Mouse (Mus musculus): Measurements from ENCODE around the gene B9d1.

The B9d1 gene

GRCm38 (mm10) chr11:61504713-61505257 lies at the start of gene B9d1:
B9d1 (plus strand) TSS chr11:61505144.
- DNase-seq (ENCODE audit: low spot score) = peak; percentile 98

- no peak for DNase-seq (ENCODE audit: low spot score)
Measured at GRCm38 (mm10) chr11:61464071-61464470, 40.9 kb upstream of the B9d1 start.

DNA sequence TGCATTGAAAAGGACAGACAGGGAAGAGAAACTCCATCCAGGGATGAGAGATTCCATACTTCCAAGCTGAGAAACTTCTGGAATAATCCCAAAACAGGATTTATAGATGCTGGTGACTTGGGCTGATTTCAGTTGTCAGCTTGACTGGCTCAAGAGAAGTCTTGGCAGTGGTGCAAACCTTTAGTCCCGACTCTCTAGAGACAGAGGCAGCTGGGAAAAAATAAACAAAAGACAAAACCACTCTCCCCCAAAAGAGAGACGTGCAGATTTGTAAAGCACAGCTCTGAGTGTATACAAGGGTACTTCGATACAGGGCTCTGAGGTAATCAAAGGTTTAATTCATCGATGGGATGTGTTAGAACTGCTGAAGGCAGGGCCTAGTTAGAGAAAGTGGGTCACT lies 39.5 kb upstream of the B9d1 start:
- no peak for DNase-seq (ENCODE audit: low spot score)

GRCm38 (mm10) chr11:61468534-61468933 lies 36.4 kb upstream of the B9d1 start:
- DNase-seq (ENCODE audit: low spot score) = no peak

DNA sequence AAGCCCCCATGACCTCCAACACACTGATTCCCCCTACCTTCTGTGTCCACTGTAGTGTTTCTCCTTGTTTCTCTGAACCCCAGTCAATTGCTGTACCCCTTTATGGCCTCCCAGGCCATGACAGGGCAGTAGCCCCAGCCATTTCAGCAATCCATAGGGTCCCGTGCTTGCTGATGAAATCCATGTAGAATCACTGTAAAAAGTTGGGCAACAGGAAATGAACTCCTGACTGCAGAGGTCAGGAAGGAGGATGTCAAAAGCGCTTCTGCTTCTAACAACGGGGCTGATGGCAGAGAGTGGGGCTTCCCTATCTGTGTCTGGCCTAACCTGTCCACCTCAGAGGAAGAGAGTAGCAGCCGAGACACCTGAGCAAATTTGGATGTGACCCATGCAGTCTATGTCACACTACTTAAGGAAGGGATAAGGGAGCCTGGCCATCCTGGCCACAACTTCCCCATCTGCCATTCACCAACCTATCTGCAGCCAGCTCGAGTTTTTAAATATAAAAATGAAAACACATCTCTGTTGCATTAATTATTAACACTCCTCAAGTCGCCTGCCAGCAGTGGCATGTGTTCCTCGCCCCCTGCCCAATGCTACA lies 35.5 kb upstream of the B9d1 start:
- no peak for DNase-seq (ENCODE audit: low spot score)

DNA sequence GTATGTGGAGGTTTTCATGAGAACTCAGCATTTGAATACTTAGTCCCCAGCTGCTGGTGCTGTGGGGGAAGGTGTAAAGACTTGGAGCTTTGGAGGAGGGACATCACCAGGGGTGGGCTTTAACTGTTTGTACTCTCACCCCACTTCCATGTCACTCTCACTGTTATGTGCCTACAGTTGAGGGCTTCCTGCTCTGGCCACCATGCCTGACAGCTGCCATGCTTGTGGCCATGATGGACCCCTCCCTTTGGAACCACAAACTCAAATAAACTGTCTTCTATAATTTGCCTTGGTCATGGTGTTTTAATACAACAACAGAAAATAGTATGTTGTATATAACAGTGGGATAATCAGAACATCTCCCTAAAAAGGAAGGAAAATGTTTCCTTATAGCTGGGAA lies 34.1 kb upstream of the B9d1 start:
- no peak for DNase-seq (ENCODE audit: low spot score)

GRCm38 (mm10) chr11:61473630-61474029 lies 31.3 kb upstream of the B9d1 start:
- no peak for DNase-seq (ENCODE audit: low spot score)

DNA sequence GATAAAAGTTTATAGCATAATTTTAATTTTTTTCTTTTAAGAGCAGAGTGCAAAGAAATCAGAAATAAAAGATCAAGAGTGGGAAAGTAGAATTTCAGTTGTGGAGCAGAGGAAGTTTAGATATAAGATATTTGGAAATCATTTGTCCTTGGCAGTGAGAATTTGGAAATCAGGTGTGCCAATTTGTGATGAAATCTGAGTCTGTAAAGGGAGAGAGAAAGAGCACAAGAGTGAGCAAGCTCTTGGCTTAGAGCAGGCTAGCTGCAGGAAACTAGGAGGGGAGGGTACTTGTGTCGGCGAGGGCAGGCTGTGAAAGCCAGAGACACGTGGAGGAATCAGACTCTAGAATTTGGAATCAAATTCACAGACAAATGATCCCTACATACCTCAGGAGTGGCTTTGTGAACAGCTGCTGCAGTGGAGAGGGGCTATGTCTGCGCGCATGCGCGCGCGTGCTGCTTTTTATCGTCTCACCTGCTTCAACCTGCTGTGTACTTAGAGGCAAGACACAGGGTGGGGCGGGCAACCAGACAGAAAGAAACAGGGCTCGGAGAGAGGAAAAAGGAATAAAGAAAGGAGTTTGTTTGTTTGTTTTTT lies 28.1 kb upstream of the B9d1 start:
- DNase-seq (ENCODE audit: low spot score) = no peak

DNA sequence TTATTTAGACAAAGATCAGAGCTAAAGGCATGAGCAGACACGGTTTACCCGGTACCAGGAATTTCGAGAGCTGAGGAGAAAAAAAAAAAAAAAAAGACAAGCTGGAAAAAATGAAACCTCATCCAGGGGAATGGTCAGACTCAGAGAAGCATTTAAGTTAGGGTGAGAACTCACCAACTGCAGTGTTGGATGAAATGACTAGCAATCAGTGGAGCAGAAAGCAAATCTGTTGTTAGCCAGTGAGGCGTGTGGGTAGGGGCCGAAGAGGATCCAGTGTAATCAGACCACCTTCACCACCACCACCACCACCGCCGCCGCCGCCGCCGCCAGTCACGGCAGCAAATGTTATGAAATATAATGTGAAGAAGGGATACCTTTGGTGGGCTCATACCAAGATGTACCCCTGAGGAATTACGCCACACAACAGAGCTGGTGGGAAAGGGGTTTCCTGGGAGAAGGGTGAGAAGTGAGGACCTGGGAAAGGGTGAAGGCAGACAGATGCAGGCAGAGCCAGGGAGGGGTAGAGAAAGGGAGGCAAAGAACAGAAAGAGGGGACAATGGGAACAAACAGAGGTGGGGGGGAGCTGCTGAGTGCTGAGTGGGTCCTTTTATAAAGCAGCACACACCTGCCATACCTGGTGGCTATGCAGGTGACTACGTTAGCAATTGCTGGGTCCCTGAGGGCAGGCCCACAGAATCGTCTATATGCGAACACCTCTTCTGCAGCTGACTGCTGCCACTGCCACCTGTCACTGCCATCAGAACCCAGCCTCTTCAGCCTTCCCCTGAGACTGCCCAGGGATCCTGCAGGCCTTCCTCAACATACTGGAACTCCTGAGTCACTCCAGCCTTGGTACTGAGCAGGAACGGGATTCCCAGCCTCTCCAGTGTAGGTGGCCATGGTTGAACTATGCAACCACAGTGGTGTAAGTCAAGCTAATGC lies 27.1 kb upstream of the B9d1 start:
- DNase-seq (ENCODE audit: low spot score) = no peak

GRCm38 (mm10) chr11:61478788-61479187 lies 26.2 kb upstream of the B9d1 start:
- no peak for DNase-seq (ENCODE audit: low spot score)

DNA sequence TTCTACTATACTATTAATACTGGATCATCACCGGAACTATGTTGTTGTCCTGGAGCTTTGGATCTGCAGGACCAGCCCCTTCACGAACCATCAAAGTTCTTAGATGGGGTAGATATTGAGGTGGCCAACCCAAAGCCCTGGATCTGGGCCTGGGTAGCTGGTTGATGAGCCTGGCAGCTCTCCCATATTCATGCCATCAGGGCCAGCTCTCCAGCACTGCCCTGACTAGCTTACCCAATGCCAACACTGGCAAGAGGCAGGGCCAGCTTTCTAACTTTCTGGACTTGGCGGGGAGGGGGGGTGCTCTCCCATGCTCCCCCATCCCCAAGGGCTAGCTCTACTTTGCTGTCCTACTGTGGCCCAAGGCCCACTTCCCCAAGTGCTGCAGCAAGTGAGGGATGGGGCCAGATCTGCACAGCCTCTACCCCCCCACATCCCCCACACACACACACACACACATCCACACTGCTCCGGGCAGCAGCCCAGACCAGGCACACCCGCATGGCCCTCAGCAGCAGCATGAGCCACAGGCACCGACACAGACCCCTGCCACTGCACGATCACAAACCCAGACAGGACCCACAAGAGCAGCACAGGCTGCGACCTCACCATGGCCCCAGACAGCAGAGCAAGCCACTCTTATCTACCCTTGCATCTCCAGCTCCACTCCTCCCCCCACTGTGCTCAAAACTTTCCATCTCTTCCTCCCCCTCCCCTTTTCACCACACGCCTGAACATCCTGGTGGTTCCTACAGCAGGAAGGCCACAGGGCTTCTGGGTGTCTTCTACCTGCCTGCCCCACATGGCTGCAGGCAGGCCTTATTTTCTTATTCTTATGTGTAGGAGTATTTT lies 23.5 kb upstream of the B9d1 start:
- DNase-seq (ENCODE audit: low spot score) = no peak

DNA sequence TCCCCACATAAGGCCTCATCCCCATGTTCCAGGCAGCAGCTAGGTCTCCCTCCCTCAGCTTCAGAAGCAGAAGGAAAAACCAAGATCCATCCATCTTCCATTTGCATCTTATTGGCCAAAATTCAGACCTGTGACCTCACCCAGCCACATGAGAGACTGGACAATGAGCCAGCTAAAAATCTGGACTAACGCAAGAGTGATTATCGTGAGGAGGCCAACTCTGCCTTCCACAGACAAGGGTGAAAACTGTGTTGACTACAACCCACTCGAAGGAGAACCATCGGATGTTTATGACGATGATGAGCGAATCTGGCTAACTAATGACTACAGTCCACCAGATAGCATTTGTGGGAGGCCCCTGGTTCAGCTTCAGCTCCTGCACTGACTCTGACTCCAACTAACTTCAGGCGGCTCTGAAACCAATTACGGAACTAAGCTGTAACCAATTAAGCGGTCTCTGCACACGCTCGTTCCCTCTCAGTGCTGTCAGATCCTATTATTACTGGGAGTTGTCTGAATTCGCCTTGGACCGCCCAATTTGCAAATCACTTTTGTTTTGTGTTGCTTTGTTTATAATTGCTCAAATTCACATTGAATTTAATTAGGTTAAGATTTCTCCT lies 21.6 kb upstream of the B9d1 start:
- no peak for DNase-seq (ENCODE audit: low spot score)

DNA sequence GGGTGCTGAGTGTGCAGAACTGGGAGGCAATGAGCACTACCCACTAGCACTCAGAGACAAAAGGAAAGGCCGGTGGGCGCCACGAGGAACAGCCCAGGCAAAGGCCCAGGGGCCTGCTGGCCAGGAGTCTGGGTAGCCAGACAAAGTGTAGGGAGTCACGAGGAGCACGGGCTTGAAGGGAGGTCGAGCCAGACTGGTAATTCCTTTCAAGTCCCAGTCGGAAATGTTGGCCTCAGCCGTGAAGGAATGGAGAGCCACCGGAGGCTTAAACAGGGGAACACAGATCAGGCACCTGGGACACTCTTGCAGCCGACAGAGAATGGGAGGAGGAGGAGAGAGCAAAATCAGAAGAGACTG lies 20.7 kb upstream of the B9d1 start:
- no peak for DNase-seq (ENCODE audit: low spot score)

DNA sequence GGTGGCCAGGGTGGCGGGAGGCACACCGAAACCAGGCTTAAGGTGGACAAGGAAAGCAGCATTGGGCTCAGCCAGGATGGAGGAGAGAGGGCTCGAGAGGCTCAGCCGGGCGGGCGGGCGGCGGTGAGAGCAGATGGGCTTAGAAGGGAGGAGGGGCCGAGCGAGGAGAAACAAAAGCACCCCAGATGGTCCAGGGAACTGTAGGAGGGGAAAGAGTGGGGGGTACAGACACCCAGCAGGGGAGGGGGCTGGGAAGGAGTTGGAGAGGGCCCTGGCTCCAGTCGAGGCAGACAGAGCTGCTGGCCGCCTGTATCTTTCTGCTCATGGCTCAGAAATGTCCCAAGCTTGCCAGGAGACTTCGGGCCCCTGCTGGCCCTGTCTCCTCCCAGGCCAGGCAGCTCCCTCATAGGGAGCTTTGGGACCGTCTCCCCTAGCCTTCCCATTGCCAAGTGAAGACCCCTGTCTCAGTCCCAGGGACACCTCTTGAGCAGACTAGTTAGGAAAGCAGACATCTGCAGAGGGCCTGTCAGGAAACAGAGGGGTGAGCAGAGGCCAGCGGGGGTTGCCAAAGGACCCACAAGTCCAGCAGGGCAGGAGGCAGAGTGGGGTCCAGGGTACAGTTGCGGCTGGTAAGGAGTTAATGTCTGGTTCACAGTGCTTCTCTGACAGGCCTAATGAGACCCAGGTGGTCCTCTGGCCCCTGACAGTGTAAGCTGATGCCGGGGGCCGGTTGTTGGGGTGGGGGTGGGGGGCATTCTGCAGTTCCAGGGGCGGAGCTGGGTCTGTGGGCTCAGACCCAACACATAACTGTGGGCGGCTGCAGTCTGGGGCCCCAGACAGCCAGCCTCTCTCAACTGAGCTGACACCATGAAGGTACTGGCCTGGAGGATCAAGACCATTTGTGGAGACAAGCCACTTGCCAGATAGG lies 20.1 kb upstream of the B9d1 start, which contains the start of gene Mfap4:
TSS of gene Mfap4 (plus strand) at position 819 of the 928 bp plus-strand sequence.
- peak; percentile 77 for DNase-seq (ENCODE audit: low spot score)

GRCm38 (mm10) chr11:61485541-61486457 lies 19.1 kb upstream of the B9d1 start:
- no peak for DNase-seq (ENCODE audit: low spot score)

GRCm38 (mm10) chr11:61486458-61487219 lies 18.3 kb upstream of the B9d1 start:
- no peak for DNase-seq (ENCODE audit: low spot score)

- DNase-seq (ENCODE audit: low spot score) = peak; percentile 70
Measured at GRCm38 (mm10) chr11:61487401-61487800, 17.5 kb upstream of the B9d1 start.

- DNase-seq (ENCODE audit: low spot score) = no peak
Measured at GRCm38 (mm10) chr11:61487936-61488335, 17.0 kb upstream of the B9d1 start.
